Mouse (Mus musculus): ENCODE measurements around the gene Rcn3.

DNA sequence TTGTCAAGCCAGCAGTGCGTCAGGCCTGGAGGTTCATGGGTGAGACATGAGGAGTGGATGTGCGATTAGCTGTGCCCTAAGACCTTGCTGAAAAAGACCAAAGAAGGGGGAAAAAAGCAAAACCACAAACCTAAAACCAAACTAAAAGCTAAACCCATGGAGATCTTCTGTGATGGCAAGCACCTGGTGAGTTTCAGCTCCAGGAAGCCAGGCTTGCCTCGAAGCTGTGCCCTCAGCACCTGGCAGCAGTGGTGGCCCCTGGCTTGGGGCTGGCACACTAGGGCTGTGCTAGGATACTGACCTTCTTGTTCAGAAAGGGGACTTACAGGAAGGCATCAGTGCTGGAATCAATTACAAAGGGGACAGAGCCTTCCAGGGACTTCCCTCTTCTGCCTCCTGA, 49.3 kb upstream of the Rcn3 start:
- TF ChIP-seq GATA1 (IDR thresholded peaks at IDR 0.05; ENCODE audit: low read length) (no peak), TAL1 (IDR thresholded peaks at IDR 0.05; ENCODE audit: low read length) (no peak)

Measured in erythroblast, embryonic 14.5 days (primary cell).